Mouse (Mus musculus) ES-CJ7 (cell line): Measurements from ENCODE around the gene Eif3d.
"Not testable (repeated sequence)": the region's sequence is repeated elsewhere in the genome, so short reads cannot be mapped to it uniquely, and the experiment has no call there.

Experiments
- DNase-seq: peaks from one replicate; pipeline ENCODE4 v3.0.0; 2011; ENCODE audit warnings: low read depth, low spot score

Eif3d gene

DNA sequence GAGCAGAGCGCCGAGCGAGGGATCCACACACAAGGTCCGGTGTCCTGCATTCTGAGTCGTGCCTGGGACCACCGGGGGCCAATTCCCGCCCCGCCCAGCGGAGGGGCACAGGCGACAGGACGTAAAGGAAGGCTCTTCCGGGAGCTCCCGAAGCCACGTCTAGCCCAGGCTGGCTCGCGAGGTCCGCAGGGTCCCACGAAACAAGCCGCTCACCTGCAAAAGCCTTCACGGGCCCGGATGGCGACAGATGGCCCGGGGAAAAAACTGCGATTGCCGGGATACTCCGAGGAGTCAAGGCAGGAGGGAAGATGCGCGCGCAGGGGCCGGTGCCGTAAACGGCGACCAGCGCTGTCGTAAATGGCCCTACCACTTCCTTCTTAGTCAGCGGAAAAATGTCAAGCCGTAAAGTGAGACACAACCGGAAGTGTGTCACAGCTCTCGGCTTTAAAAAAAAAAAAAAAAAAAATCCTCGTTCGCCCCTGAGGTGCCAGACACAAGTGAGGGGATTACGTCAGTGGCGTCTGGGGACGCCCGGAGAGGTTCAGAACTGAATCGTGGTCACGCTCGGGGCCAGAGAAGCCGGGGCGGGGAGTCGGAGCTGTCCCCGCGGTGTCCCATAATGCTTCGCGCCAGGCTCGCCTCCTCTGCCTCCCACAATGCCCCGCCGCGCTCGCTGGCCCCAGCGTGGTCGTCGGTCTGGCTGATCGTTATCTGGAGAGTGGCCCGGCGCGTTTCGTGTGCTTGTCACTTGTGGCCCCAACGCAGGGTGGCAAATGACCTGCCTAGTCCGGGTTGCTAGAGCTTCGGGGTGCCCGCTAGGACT is at the start of gene Eif3d:
Eif3d (minus strand) TSS at position 344 of the 823 bp plus-strand sequence.
- DNase-seq: peak; percentile 98

DNA sequence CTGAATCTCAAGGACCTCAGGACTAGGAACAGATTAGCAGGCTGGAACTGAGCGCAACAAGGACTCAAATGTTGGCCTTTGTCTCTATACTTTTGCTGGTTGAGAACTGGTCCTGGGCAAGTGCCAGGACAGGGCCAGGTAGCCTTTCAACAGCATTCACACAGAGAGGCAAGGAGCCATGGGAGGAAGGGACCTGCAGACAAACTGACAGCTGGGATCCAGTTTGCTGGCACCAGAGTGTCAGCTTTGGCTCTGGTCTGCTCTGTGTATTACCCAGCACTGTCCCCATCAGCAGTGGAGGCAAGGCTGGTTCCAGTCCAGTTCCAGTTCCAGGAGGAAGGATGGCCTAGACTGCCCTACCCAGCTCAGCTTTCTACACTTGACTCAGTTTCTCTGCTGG is 43.4 kb upstream of the Eif3d start:
- no peak for DNase-seq

DNA sequence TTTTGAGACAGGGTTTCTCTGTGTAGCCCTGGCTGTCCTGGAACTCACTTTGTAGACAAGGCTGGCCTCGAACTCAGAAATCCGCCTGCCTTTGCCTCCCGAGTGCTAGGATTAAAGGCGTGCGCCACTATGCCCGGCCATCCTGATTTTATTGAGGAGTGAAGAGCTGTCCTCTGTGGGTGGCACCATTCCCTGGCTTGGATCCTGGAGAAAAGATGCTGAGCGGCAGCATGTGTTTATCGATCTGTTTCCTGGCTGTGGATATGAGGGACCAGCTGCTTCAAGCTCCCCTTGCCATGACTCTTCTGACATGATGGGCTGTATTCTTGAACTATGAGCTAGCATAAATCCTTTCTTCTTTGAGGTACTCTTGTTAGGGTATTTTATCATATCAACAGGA is 37.6 kb upstream of the Eif3d start:
- DNase-seq: not testable (repeated sequence)

DNA sequence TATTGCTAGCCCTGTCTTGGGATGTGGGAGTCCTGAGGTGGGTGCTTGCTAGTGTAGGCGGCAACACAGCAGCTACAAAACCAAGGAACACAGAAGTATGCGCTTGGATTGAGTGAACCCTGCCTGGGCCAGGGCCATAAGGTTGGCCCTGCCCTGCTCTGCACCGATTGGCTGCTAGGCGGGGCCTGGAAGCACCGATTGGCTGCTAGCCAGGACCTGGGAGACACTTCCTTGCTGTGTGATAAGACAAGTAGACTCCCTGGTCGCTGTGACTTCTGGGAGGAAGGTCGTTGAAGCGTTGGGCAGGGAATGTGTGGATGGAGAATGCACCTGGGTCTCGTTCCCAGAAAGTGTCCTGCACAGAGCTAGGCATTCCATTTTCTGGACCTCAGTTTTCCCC is 33.3 kb upstream of the Eif3d start:
- DNase-seq: peak; percentile 83

DNA sequence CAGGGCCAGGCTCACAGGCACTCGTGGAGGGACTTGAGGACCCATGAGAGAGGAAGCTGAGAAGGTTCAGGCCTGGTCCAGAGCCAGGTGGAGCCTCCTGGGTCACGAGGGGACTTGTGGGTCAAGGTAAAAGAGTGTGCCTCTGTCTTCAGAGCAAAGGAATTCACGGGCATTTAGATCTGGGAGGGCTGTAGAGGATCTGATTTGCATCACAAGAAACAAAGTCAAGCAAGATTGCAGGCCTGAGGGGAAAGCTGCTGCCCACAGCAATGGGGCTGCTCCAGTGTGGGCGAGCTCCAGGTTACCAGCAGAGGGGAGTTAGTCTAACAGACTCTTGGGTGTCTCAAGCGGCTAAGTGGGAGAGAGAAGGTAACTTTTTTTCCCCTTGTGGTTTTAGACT is 30.8 kb upstream of the Eif3d start:
- peak; percentile 88 for DNase-seq

DNA sequence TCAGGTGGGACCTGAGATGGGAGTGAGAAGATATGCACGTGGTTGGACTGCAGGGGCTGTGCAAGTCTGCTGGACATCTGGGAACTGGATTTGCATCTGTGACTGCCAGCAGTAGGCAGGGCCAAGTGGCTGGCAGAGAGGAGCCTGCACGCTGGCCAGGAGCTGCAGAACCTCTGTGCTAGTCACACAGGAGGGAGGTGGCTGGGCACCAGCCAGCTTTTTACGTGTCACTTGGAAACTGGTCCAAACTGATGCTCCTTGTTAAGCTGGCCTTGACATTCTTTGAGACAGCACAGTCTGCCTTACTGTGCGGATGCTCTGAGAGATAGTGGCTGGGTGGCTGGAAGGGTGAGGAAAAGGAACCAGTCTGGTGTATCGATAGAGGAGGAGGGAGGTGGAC is 17.9 kb upstream of the Eif3d start:
- DNase-seq: no peak

DNA sequence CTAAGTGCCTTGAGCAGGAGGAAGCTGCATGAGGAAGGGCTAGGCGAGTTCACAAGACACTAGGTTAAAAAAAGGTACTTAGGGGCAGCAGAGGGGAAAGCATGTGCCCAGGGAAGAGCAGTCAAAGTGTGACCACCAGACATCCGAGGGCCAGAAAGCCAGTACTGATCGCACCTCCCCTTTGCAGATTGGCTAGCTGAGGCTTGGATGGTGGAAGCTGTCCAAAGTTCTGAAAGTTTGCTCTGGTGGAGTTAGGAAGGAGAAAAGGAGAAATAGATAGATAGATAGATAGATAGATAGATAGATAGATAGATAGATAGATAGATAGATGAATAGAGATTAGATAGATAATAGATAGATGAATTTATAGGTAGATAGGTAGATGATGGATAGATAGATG is 12.8 kb upstream of the Eif3d start:
- DNase-seq: no peak

DNA sequence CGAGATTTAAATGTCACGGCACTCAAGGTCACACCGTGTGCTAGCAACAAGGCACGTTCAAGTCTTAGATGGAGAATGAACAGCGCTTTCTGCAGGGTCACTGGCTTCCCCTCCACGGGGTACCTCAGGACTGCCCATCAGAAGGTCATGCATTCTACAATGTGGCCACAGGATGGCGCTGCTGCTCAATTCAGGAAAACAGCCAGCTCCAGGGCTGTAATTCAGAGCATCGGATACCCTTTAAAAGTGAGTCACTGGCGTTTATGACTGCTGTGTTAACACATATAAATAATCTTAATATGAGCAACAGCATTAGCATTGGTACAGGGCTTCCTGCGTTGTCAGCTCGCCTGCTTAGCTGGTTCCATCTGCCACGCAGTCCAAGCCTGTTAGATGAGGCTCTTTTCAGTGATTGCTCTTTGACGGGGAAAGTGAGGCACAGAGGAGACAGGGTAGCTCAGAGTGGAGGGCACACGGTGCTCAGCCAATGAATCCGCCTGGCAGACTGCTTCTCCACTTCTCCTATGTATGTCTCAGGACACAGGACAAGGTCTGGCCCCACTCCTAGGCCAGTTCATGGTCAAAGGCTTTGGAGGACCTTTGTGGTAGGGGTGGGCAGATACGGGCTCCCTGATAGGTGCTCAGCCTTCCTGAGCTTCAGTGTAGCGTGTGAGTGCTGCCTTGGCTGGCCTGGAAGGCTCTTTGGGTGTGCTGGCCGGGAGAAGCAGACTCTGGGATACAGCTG is 11.8 kb upstream of the Eif3d start:
- DNase-seq: peak; percentile 73

DNA sequence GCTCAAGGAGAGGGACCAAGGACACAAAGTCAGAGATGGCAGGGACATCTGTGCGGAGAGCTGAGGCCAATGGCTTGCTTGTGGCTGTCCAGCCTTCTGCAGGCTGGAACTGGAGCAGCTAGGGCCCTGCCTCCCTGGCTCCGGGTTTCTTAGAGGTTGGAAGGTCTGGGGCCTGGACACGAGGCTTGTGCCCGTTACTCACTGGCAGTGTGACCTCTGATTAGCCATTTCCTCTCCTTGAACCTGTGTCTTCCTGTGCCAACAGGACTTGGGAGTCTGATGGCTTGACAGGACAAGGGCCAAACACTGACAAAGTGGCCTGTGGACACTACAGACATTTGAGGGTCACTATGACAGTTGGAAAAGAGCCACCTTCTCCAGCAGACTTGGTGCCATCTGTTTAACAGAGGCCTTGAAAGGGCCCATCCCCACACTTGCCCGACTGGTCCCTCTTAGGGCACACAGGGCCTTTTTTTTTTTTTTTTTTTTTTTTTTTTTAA is 10.6 kb upstream of the Eif3d start:
- DNase-seq: no peak

DNA sequence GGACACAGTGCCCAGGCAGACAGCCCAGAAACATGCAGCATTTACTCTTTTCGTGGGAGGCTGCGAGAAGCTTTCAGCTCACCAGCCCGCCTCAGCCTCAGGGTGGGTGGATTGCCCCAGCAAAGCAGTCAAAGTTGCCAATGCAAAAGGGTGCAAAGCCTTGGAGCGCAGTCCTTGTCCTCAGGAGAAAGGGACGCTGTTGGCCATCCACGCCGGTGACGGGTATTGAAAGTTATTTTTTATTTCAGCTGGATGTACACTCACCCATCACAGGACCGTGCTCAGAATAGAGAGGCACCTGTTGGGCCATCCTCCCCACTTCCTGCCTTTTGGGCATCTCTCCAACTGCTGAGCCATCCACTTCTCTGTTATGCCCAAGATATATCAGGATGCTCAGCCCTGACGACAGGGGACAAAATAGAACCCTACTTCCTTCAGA is 8.8 kb upstream of the Eif3d start:
- DNase-seq: no peak

DNA sequence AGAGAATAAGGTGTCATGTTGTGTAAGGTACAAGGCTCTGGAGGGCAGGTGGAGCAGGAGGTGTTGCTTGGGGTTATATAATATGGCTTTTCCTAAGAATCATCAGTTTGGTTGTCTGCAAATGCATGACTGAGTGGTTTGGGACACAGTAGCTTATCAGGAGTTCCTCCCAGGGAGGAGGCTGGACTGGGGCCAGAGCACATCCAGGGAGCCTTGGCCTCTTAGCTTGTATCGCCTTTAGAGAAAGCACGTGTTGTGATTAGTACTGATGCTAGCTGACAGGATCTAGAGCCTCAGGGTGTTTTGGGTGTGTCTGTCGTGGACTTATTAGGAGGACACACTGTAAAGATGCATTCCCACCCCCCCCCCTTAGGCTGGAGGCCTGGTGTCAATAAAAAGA is 7.0 kb upstream of the Eif3d start:
- no peak for DNase-seq

DNA sequence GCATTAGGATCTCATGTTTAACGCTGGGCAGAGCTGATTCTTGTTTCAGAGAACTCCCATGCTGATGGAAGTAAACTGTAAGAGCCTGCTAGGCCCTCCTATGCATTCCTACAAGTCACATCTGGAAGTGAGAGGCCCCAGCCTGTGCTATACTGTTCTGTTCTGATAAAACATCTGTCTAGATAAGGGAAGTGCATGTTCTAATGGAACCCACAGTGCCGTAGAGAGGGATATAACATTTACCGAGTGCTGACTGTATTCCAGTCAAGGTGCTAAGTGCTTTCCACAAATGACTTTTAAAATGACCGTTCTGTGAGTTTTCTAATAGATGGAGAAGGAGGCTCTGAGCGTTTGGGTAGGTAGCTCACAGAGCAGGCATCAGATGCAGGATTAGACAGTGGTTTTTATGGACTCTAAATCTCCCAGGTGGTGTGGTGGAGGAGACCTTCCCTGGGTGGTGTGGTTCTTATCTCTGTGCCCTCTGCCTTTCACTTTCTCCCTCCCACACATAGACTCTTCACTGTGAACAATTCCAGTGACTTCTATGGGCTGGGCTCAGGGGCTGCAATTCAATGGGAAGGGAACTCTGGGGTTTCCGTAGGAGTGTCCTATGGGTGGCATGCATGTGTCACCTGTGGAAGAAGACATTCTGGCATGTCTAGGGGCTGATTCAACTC is 3.7 kb upstream of the Eif3d start:
- DNase-seq: no peak

DNA sequence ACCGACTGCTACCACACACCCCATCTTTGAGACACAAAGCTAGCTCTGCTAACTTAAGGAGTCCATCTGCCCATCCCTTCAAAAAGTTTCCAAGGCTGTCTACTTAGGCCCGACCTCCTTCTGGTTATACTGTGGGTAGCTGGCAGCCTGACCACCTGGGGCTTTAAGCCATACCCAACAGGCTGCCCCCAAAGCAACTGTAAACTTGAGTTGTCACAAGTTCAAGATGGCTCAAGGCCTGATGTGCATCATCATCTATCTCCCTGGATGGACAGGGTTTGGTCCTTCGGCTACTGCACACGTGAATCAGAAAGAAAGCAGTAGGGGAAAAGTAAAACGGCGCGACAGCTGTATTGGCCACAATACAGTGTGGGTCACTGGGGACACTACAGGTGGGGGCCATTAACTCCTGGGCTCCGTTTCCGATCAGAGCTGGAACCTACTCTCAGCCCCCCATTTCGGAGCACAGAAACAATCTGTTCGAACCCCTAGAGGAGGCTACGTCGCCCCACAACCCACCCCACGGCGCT is 608 bp downstream of the Eif3d start:
- DNase-seq: no peak

DNA sequence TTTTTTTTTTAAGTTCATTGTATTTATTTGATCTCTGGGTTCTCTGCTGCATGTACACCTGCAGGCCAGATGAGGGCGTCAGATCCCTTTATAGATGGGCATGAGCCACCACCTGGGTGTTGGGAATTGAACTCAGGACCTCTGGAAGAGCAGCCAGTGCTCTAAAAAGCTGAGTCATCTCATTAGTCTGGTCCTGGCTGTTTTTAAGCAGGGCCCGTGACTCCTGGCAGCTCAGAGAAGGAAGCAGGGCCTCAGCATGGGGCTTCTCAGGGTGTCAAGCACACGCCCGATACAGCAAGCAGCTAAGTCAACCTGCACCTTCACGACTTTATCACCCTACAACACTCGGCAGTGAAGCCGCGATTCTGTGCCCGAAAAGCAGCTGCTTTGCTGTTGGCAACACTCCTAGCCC is 5.5 kb downstream of the Eif3d start:
- peak; percentile 50 for DNase-seq

DNA sequence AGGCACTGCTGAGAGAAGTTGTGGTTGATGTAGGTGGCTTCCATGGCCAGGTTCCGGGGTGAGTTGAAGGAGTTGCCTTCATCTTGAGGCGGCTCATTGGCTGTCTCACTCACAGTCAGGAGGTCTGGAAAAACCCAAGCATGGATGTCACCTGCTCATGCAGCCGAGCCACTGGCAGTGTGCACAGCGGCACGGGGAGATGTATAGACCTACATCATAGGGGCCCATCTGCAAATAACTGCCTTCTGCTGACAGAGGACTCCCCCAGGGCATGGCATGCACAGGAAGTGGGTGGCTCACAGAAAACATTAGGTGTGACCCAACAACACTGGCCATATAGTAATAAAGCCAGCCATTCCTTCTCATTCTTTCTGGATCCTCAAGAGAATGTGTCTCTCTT is 8.2 kb downstream of the Eif3d start:
- no peak for DNase-seq

DNA sequence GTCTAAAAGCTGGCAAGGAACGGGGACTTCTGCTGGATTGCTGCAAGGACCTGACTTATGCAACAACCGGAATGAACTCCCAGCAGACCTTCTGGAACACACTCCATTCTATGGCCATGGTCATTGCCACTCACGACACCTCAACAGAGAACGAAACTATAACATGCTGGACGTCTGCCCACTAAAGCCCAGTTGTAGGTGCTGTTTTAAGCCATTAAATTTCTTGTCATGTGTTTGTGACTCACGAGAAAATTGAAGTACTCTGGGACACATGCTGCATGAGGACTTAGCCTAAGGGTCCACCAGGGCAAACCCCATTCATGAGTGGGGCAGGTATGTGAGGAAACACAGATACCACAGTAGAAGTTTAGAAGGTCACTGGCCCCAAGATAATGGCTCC is 9.9 kb downstream of the Eif3d start:
- DNase-seq: no peak

DNA sequence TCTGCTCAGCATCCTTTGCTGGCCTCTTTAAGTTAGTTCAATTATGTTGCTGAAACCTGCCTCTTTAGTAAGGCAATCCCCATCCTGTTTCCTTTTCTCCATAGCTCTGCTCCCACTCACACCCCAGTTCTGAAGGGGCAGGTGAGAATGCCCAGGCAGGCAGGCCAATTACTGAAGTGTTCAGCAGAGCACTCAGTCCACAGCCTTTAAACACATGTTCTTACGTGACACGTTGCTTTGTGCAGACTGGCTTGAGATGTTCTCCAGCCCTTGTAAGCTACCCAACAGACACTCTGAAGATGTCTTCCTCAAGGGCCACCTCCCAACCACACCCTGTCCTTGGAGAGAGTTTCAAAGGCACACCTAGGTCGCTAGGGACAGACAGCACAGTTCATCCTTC is 12.5 kb downstream of the Eif3d start:
- peak; percentile 55 for DNase-seq

DNA sequence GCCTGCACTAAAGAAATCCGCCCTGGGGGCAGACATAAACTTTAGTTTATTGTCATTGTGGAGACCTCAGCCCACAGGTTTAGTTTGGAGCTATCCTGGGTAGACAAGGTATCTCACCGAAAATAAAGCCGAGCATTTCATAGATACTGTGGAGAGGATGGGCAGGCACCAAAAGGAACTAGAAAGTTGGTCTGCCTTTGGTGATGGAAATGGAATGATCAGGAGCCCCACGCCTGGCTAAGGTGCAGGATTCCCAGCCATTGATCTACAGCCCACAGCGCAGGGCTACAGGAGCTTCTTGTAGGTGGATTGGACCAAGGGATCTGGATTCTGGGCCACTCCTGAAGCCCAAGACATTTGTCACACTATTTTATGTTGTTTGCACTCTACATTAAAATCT is 13.0 kb downstream of the Eif3d start:
- no peak for DNase-seq

DNA sequence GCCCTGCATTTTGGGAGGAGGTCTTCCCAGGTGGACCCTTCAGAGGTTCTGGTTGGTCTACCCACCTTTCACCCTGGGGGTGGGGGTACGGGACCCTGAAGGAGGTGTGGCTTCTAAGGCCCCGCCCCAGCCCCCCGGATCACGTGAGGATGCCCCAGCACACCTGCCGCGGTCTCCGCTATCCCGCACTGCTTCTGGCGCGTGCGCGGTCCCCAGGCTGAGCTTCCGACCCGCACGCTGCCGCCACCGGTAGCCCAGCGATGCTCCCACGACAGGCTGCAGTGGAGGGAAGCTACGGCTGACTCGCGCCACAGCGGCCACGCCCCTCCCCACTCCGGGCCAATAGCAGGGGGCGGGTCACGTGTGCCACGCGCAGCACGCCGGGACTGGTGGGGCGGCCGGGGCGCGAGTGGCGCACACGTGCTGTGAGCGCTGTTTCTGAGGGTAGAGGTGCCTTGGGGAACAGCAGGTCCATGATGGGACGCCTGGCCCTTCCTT is 14.2 kb downstream of the Eif3d start, which contains the start of gene Foxred2:
Foxred2 (minus strand) TSS at position 319 of the 498 bp plus-strand sequence.
- peak; percentile 91 for DNase-seq

DNA sequence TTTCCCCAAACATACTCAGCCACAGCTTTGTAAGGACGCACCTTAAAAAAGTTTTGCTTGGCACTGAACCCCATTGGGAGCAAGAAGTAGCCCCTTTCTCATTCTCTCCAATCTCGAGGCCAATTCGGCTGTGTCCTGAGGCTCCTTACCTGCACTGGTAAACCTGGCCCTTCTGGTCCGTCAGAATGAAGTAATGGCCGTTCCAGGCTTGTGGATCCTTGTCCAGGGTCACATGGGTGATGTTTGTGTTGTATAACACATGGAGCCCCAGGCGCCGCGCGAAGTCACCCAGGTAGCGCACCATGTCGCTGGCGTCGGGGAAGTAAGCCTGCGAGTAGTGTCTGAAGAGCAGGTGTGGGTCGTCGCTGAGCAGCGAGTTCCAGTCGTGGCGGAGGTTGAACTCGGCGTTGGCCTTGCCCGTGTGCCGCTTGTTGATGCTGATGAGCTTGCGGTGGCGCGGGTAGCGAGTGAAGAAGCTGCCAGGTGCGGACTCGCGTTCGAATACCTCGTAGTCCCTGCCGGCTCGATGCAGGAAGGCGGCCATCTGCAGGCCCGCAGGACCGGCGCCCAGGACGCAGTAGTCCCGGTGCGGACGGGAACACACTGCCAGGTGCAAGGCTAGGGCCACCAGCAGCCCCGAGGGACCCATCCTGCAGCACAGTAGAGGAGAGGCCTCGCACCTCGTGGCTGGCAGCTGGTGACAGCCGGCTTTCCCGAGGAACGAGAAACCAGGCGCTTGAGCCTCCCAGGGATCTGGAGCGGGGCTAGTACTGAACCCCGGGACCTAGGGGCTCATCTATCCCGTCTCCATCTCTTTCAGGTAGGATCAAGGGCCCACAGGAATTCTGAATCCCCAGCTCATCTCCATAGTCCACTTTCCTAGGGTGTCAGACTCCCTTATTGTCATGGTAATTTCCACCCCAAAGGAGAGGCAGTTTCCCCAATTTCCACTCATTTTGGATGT is 14.9 kb downstream of the Eif3d start:
- DNase-seq: peak; percentile 28

DNA sequence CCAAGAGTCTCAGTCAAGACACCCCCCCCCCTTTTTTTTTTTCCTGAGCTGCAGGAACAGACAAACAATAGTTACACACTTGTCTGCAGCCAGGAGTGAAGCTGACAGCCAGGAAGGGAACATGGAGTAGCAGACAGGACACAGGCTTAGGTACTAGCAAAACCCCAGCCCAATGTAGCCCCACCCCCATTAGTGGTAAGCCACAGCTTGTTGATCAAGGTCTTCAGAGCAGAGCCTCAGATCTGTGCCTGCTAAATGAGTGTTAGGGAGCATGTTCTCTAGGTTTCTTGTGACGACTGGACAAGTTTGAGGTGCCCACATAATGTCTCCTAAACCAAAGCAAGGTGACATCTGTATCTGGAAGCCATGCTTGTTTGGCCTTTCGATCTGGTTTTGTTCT is 16.3 kb downstream of the Eif3d start:
- DNase-seq: no peak
